Mouse (Mus musculus) erythroblast, embryonic 14.5 days (primary cell): ENCODE data around the gene Agbl1.

Experiments
- GATA1 ChIP-seq: IDR thresholded peaks from 2 replicates; pipeline ENCODE4 v1.6.1; 2012; ENCODE audit warnings: low read length, inconsistent platforms, mixed read lengths
- TAL1 ChIP-seq: IDR thresholded peaks from 3 replicates; pipeline ENCODE4 v1.6.1; 2012; ENCODE audit warnings: low read length, inconsistent platforms, mixed read lengths

DNA sequence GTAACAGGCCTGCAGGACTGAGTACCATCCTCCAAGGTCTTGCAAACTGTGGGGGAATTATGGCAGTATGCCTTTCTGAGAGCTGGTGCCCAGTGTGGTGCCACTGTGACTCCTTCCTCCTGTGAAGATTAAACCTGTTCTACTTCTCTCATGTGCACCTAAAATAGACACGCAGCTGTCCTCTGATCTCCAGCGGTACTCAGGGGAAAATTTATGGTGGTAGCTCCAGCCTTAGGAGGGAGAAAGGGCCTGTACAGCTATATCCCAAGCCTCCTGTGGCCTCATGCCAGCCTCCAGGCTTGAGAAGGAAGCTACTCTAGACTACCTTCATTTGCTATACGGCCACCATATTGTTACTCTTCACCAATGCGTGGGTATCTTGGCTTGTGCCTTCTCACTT lies 109.6 kb downstream of the Agbl1 start:
- TF ChIP-seq GATA1 (no peak), TAL1 (no peak)
